Mouse (Mus musculus): ENCODE data around the gene Ube2l3. TPM values are rescaled to one million over a fixed set of nuclear protein-coding genes. Genes with fewer than 3 reads are reported as not detected.
"Not testable (repeated sequence)": the region's sequence is repeated elsewhere in the genome, so short reads cannot be mapped to it uniquely, and the experiment has no call there.

Ube2l3 gene
- polyA plus RNA-seq, 1 experiment = 73.6 TPM

DNA sequence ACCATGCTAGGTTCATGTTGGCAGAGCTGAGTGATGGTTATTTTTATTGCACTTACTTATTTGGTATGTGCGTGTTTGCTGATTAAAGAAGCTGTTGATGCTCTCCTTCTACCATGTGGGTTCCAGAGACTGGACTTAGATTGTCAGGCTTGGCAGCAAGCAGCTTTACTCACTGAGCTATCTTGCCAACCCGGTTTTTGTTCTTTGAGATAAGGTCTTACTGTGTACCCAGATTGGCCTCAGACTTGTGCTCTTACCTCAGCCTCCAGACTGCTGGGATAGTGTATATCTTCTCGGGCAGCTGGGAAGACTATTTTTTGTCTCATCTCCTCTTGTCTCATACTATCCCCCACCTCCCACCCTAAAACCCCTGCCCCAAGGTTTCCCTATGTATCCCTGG lies 35.2 kb upstream of the Ube2l3 start:
- Histone ChIP-seq H3K27ac (ENCODE audit: insufficient read depth, low read depth, low read length) (no peak overlapping the region), H3K36me3 (ENCODE audit: control insufficient read depth, insufficient read depth, low read length) (no peaks in the 10 kb centered on the region), H3K4me1 (ENCODE audit: control insufficient read depth, insufficient read depth, low read length) (peaks cover 6% of the 10 kb centered on the region; the same call in 1 of the 2 replicates), H3K27me3 (replicated peaks; ENCODE audit: control insufficient read depth, insufficient read depth, low read length) (no peaks in the 10 kb centered on the region), H3K4me3 (ENCODE audit: insufficient read depth, low read depth, low read length) (no peak overlapping the region)
- DNase-seq = no peak
- WGBS = 93% methylated on average over 3 of the region's 3 CpGs
- TF ChIP-seq POLR2A (IDR thresholded peaks at IDR 0.05; ENCODE audit: low read depth, low read length) (no peak), CTCF (conservative IDR thresholded peaks at IDR 0.05; ENCODE audit: insufficient read depth, insufficient read length, low read depth, low read length) (no peak)

DNA sequence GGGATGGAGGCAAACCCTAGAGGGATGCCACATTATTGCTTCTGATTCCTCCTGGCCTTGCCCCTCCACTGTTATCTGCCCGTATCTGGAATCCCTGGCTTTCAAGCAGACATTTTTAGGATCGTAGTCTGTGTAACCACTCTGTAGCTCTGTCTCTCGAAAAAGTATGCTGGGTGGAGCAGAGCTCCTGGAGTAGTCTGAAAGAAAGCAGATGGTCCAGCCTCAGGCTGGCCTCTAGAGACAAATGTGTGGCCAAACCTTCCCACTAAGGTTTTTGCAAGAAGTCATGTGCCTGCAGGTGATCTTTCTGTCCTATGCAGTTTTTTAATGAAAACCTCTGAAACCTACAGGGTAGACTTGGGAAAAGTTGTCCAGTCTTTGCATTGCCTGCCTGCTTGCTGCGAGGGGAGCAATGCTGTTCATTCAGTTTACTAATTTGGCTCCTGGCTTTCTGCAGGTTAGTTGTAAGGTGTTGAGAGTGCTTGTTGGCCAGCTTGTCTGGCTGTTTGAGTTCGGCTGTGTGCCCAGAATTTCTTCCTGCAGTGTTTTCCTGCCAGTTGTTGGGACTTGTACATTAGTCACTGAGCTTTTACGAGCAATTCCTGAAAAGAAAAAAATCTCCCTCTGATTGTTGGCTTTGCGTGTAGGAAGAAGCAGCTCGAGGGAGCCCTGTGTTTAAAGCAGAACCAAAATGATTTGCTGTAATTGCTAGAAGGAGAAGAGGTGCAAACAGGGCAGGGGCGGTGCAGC lies 32.6 kb upstream of the Ube2l3 start:
- H3K4me1 ChIP-seq (ENCODE audit: control insufficient read depth, insufficient read depth, low read length) = peaks cover 8% of the 10 kb centered on the region; the same call in 1 of the 2 replicates
- 17% methylated on average over 9 of the region's 9 CpGs for WGBS
- DNase-seq = peak; percentile 80

DNA sequence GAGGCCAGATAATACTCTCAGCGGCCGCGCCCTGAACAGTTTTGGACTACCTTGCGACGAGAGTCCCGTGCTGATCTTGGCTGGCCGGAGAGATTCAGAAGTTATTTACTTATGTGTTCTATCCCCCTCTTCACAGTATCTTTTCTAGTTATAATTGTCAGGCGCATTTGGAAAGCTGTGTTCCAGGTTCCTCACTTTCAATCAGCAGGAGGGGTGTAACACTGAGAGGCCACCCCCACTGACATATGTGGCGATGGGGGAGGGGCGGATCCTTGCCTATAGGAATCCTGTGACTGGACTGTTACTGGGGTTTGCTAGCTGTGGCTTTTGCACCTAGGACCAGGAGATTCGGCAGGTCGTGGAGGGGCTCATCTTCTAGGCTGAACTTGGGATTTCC lies 32.0 kb upstream of the Ube2l3 start:
- Histone ChIP-seq H3K4me3 (ENCODE audit: insufficient read depth, low read depth, low read length) (no peak overlapping the region), H3K27ac (ENCODE audit: insufficient read depth, low read depth, low read length) (no peak overlapping the region), H3K27me3 (replicated peaks; ENCODE audit: control insufficient read depth, insufficient read depth, low read length) (no peaks in the 10 kb centered on the region), H3K4me1 (ENCODE audit: control insufficient read depth, insufficient read depth, low read length) (peaks cover 8% of the 10 kb centered on the region; the same call in 1 of the 2 replicates), H3K36me3 (ENCODE audit: control insufficient read depth, insufficient read depth, low read length) (no peaks in the 10 kb centered on the region)
- DNase-seq = no peak
- 11% methylated on average over 12 of the region's 12 CpGs for WGBS
- no peak for TF ChIP-seq CTCF (conservative IDR thresholded peaks at IDR 0.05; ENCODE audit: insufficient read depth, insufficient read length, low read depth, low read length)
- TF ChIP-seq POLR2A (IDR thresholded peaks at IDR 0.05; ENCODE audit: low read depth, low read length) = no peak

More for the DNA sequence above, 32.6 kb upstream of the Ube2l3 start:
- H3K4me3 ChIP-seq (ENCODE audit: insufficient read depth, low read depth, low read length) = no peak overlapping the region
- no peak overlapping the region for H3K27ac ChIP-seq (ENCODE audit: insufficient read depth, low read depth, low read length)
- H3K36me3 ChIP-seq (ENCODE audit: control insufficient read depth, insufficient read depth, low read length) = no peaks in the 10 kb centered on the region
- TF ChIP-seq POLR2A (IDR thresholded peaks at IDR 0.05; ENCODE audit: low read depth, low read length) (no peak), CTCF (conservative IDR thresholded peaks at IDR 0.05; ENCODE audit: insufficient read depth, insufficient read length, low read depth, low read length) (no peak)
- no peaks in the 10 kb centered on the region for H3K27me3 ChIP-seq (replicated peaks; ENCODE audit: control insufficient read depth, insufficient read depth, low read length)

DNA sequence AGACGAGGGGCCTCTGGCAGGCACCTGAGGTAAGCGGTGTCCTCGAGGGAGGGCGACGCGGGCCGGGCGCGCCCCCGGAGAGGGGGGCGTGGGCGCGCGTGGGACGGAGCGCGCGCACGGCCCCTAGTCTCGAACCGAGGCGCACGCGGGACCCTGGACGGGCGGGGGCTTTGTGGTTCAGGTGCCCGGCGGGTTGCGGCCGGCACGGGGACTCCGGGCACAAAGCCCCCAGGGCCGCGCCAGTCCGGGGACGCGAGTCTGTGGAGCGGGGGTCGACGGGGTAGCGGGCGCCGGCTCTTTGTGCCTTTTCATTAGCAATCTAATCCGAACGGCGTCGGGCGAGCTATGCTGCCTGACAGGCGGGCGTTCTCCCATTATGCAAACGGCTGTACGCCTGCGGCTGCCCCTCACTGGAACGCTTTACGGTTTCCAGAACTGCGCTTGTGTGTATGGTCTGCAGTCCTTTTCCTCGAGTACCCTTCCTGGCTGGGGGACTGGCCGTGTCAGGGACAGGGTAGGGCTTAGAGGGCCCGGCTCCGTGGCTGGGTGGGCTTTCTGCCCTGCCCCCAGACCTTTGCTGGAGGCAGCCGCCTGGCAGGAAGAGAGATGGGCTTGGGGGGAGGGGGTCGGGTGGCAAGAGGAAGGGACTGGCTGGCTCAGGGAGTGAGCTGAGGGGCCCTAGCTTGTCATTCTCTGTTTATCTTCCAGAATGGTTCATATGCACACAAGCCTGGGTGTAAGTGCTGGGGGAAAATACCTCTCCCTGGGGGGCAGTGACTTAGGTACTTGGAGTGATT lies 31.5 kb upstream of the Ube2l3 start:
- Histone ChIP-seq H3K4me3 (ENCODE audit: insufficient read depth, low read depth, low read length) (peak overlapping the region; percentile 70), H3K27me3 (replicated peaks; ENCODE audit: control insufficient read depth, insufficient read depth, low read length) (no peaks in the 10 kb centered on the region), H3K27ac (ENCODE audit: insufficient read depth, low read depth, low read length) (peak overlapping the region; percentile 18; the same call in 1 of the 2 replicates), H3K36me3 (ENCODE audit: control insufficient read depth, insufficient read depth, low read length) (no peaks in the 10 kb centered on the region), H3K4me1 (ENCODE audit: control insufficient read depth, insufficient read depth, low read length) (peaks cover 6% of the 10 kb centered on the region; the same call in 1 of the 2 replicates)
- TF ChIP-seq POLR2A (IDR thresholded peaks at IDR 0.05; ENCODE audit: low read depth, low read length) = no peak
- TF ChIP-seq CTCF (conservative IDR thresholded peaks at IDR 0.05; ENCODE audit: insufficient read depth, insufficient read length, low read depth, low read length) = no peak
- DNase-seq = peak; percentile 15
- WGBS = under 1% methylated on average over 62 of the region's 62 CpGs

DNA sequence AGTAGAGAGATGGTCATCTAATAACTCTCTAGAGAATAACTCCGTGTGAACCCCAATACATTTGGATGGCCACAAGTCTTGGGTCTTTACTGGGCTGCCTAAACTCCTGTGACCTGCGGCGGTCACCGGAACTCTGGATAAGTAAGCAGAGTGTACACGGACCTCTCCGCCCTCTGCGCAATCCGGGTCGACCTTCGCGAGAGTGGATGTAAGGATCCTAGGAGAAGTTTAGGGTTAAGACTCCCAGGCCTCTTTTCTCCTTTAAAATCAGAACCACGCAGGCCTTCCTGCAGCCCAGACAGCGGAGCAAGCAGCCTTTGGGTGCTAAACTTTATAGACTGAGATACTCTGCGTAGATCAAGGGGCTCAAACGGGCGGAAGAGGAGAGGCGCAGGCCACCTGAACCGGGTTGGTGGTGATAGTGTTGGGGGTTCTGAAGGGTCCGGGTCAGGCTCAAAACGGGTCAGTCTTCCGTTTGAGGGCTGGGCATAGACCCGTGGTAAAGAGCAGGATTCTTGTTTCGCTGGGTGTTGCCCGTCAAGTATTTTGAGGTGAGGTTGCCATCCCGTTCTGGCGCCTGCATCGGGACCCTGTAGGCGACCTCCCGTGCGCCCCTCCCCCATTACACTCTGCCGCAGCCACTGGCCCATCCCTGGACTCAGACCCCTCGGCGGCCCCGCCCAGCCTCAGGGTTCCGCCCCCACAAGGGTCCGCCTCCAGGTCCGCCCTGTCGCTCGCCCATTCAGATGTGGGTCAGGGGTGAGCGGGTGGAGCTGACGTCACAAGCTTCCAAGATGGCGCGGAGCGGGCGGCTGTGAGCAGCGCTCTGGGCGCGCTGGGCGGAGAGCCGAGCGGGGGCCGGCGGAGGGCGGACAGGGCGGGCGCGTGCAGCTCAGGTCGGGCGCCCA lies 30.6 kb upstream of the Ube2l3 start, which contains the start of gene Hic2:
Gene Hic2 (plus strand): TSS at position 779 of the 908 bp plus-strand sequence.
- 5% methylated on average over 59 of the region's 59 CpGs for WGBS

DNA sequence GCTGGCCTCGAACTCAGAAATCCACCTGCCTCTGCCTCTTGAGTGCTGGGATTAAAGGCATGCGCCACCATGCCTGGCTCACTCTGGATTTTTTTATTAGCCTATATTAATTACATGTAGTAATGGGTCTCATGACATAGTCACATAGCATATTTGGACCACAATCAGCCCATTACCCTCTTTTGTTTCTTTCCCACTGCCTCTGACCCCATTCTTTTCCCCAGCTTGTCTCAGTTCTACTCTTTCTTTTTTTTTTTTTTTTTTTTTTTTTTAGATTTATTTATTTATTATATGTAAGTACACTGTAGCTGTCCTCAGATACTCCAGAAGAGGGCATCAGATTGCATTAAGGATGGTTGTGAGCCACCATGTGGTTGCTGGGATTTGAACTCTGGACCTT lies 29.1 kb upstream of the Ube2l3 start:
- not testable (repeated sequence) for H3K27me3 ChIP-seq (replicated peaks; ENCODE audit: control insufficient read depth, insufficient read depth, low read length); DNase-seq; H3K36me3 ChIP-seq (ENCODE audit: control insufficient read depth, insufficient read depth, low read length); H3K4me1 ChIP-seq (ENCODE audit: control insufficient read depth, insufficient read depth, low read length); H3K4me3 ChIP-seq (ENCODE audit: insufficient read depth, low read depth, low read length); H3K27ac ChIP-seq (ENCODE audit: insufficient read depth, low read depth, low read length)
- WGBS = 94% methylated on average over 2 of the region's 2 CpGs

More for the DNA sequence above, 30.6 kb upstream of the Ube2l3 start, which contains the start of gene Hic2:
- no peaks in the 10 kb centered on the region for H3K36me3 ChIP-seq (ENCODE audit: control insufficient read depth, insufficient read depth, low read length)
- DNase-seq = peak; percentile 97
- peaks cover 6% of the 10 kb centered on the region; the same call in 1 of the 2 replicates for H3K4me1 ChIP-seq (ENCODE audit: control insufficient read depth, insufficient read depth, low read length)
- H3K27ac ChIP-seq (ENCODE audit: insufficient read depth, low read depth, low read length) = peak within 1 kb of the TSS; percentile 21; the same call in 1 of the 2 replicates
- H3K27me3 ChIP-seq (replicated peaks; ENCODE audit: control insufficient read depth, insufficient read depth, low read length) = no peaks in the 10 kb centered on the region
- peak within 1 kb of the TSS; percentile 70 for H3K4me3 ChIP-seq (ENCODE audit: insufficient read depth, low read depth, low read length)
- TF ChIP-seq POLR2A (IDR thresholded peaks at IDR 0.05; ENCODE audit: low read depth, low read length) = no peak
- no peak for TF ChIP-seq CTCF (conservative IDR thresholded peaks at IDR 0.05; ENCODE audit: insufficient read depth, insufficient read length, low read depth, low read length)

Data from kidney, adult 2 months (tissue).